Mouse (Mus musculus) limb, embryonic 14.5 days (tissue): ENCODE measurements around the gene Mnx1. TPM values are rescaled to one million over a fixed set of nuclear protein-coding genes. Genes with fewer than 3 reads are reported as not detected.

Experiments
- ATAC-seq: fragments of 200-750 bp; cut with Nextera tagmentation; 2 replicates; pipeline ENCODE4 v1.8.0; 2017; ENCODE audit warnings: low read depth, moderate number of reproducible peaks, moderate TSS enrichment; ENCODE audit not compliant: low FRiP score
- DNase-seq: peaks from one replicate; pipeline ENCODE4 v3.0.0-alpha.2; 2015; ENCODE audit warnings: low spot score
- H3K27ac ChIP-seq: fragments of 300-500 bp; sonication (generic); replicated peaks from 2 replicates; pipeline ENCODE4 v1.5.1; 2014; ENCODE audit warnings: low read depth, mild to moderate bottlenecking, low read length, moderate library complexity, mixed read lengths
- H3K27me3 ChIP-seq: fragments of 300-500 bp; sonication (generic); 2 replicates; pipeline ENCODE4 v1.6.1; 2014; ENCODE audit warnings: low read length, mixed read lengths; ENCODE audit not compliant: control insufficient read depth, insufficient read depth
- H3K36me3 ChIP-seq: fragments of 300-500 bp; sonication (generic); 2 replicates; pipeline ENCODE4 v1.6.1; 2014; ENCODE audit warnings: mild to moderate bottlenecking, low read length, moderate library complexity, mixed read lengths; ENCODE audit not compliant: control insufficient read depth, insufficient read depth
- H3K4me1 ChIP-seq: fragments of 300-500 bp; sonication (generic); 2 replicates; pipeline ENCODE4 v1.6.1; 2014; ENCODE audit warnings: antibody characterized with exemption, low read length, mixed read lengths; ENCODE audit not compliant: control insufficient read depth, insufficient read depth
- H3K4me2 ChIP-seq: fragments of 300-500 bp; sonication (generic); replicated peaks from 2 replicates; pipeline ENCODE4 v1.6.1; 2014; ENCODE audit warnings: low read depth, mild to moderate bottlenecking, low read length, moderate library complexity; ENCODE audit not compliant: severe bottlenecking
- H3K4me3 ChIP-seq: fragments of 300-500 bp; sonication (generic); replicated peaks from 2 replicates; pipeline ENCODE4 v1.5.1; 2014; ENCODE audit warnings: low read length
- H3K9ac ChIP-seq: fragments of 300-500 bp; sonication (generic); 2 replicates; pipeline ENCODE4 v1.6.1; 2014; ENCODE audit warnings: mild to moderate bottlenecking, low read depth, low read length, moderate library complexity; ENCODE audit not compliant: severe bottlenecking
- H3K9me3 ChIP-seq: fragments of 300-500 bp; sonication (generic); 2 replicates; pipeline ENCODE4 v1.6.1; 2016; ENCODE audit warnings: low read length; ENCODE audit not compliant: control insufficient read depth
- POLR2A ChIP-seq: fragments of 200-500 bp; IDR thresholded peaks from 2 replicates; pipeline ENCODE4 v1.8.0; 2012; ENCODE audit warnings: inconsistent platforms, mild to moderate bottlenecking, moderate library complexity, borderline replicate concordance; ENCODE audit not compliant: insufficient read depth, insufficient read length; ENCODE audit errors: extremely low read depth
- WGBS: fragments of 180-500 bp; shearing (Covaris S2); extraction: QIAGEN DNeasy Blood & Tissue Kit; methylation state at CpG from one replicate; pipeline ENCODE4 v1.1.7; 2014; 5-methylcytosine and 5-hydroxymethylcytosine counted together
- polyA plus RNA-seq, 2 experiments: library from polyadenylated mRNA; depleted of rRNA in 1 of 2; stranded (reverse) in 1 of 2; unstranded in 1 of 2; fragments of >200 nt; fragmentation: Nextera tagmentation in 1 of 2; extraction: Ambion mirVana in 1 of 2; gene quantifications; 2 replicates each; pipeline versions ENCODE4 v1.2.1 to v1.2.3; 2012 to 2014

Mnx1 gene
- polyA plus RNA-seq, 2 experiments = 0.05 TPM; not detected in 1

DNA sequence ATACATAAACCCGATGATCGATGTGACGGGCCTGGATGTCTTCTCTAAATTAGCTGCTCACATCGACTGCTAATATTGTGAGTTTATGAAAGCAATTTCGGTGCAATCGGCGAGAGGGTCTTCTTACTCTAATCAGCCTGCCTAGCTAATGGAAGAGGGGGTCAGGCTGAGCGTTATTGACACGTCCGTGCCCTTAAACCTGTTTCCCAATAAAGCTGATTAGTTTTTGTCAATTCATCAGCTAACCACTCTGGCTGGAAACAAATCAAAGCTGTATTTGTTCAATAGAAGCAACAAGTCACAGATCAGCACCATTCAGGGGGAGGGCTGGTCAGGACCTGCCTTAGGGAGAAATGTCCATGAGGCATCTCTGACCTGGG lies 7.7 kb upstream of the Mnx1 start:
- Histone ChIP-seq H3K4me3 (peak overlapping the region; percentile 4; the same call in 1 of the 2 replicates), H3K4me1 (peaks cover 5% of the 10 kb centered on the region; the same call in 1 of the 2 replicates), H3K9ac (no peak overlapping the region), H3K4me2 (no peak overlapping the region), H3K27ac (no peak overlapping the region), H3K27me3 (peaks cover 86% of the 10 kb centered on the region), H3K9me3 (no peaks in the 10 kb centered on the region), H3K36me3 (no peaks in the 10 kb centered on the region)
- no peak for DNase-seq
- no peak for TF ChIP-seq POLR2A
- 3% methylated on average over 10 of the region's 10 CpGs for WGBS
- ATAC-seq = no peak

DNA sequence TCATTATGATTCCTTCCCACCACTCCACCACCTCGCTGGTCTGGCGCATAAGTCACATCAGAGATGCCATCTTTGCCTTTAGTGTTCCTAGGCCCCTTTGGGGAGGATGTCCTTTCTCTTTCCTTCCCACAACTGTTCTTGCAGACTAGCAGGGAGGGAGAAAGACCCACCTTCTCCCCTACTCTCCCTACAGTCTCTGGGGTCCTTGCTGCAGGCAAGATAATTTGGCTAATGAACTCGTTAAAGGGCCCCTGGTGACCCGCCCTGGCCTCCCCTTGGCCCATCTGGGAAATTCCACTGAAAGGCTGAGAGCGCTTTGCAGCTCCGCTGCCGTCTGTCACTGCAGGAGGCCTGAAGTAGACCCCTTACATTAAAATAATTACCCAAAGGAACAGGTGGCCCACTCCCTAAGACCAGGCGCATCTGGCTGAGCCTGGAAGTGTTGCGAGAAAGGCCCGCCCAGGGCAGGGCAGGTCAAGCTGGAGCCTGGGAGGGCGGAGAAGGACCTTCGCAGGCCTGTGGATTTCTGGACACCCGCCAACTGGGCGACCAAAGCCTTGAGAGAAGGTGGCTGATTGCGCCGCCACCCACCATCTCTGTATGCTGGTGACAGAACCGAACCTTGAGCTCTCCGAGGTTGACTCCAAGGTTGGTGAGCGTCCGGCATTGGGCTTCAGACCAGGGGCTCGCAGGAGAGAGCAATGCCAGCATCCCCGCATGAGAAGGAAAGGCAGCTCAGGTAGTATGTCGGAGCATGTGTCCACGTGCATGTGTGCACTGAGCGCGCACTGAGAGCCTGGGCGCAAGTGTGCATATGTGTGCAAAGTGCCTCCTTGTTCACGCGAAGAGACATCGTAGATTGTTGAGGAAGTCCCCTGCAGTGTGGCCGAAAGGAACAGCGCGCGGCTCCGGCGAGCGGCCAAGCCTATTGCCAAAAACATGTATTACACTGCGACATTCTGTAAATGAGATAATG lies 7.0 kb upstream of the Mnx1 start:
- Histone ChIP-seq H3K36me3 (no peaks in the 10 kb centered on the region), H3K27ac (no peak overlapping the region), H3K9me3 (no peaks in the 10 kb centered on the region), H3K27me3 (peaks cover 90% of the 10 kb centered on the region), H3K4me1 (peaks cover 5% of the 10 kb centered on the region; the same call in 1 of the 2 replicates), H3K4me3 (peak overlapping the region; percentile 4; the same call in 1 of the 2 replicates), H3K4me2 (0 out of 2 replicates have a peak overlapping the region, but pooled peaks have one; percentile 5), H3K9ac (no peak overlapping the region)
- DNase-seq (no peak), ATAC-seq (no peak)
- WGBS = 2% methylated on average over 38 of the region's 38 CpGs
- TF ChIP-seq POLR2A = no peak

- H3K4me2 ChIP-seq = no peak overlapping the region
Measured at GRCm38 (mm10) chr5:29483801-29484200, 5.5 kb upstream of the Mnx1 start.

DNA sequence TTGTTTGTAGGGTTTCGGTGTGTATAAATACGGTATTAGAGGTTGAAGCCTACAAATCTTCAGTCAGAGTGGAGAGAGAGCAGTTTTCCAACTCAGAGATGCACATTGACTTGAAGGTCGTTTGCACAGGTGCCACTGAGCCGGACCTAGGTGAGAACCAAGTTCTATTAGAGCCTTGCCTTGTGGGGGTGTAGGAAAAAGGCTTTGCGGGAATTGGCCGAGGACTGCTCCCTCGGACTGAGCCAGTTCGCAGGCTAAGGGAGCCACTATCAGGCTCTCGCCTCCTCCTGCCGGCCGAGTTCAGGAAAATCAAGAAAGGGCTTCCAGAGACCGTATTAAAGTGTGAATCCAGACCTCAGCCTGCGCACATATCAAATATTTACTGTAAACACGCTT lies 926 bp upstream of the Mnx1 start:
- H3K27ac ChIP-seq = no peak overlapping the region
- peaks cover 100% of the 10 kb centered on the region for H3K27me3 ChIP-seq
- peaks cover 10% of the 10 kb centered on the region; the same call in 1 of the 2 replicates for H3K4me1 ChIP-seq
- H3K9ac ChIP-seq = no peak overlapping the region
- WGBS = under 1% methylated on average over 14 of the region's 14 CpGs
- peak; percentile 58 for DNase-seq
- TF ChIP-seq POLR2A = no peak
- H3K36me3 ChIP-seq = no peaks in the 10 kb centered on the region
- H3K4me2 ChIP-seq = no peak overlapping the region
- H3K4me3 ChIP-seq = no peak overlapping the region
- H3K9me3 ChIP-seq = no peaks in the 10 kb centered on the region
- peak; percentile 64; the same call in 1 of the 2 replicates for ATAC-seq

More at GRCm38 (mm10) chr5:29483801-29484200, 5.5 kb upstream of the Mnx1 start:
- WGBS = 9% methylated on average over 4 of the region's 4 CpGs
- Histone ChIP-seq H3K27ac (no peak overlapping the region), H3K4me1 (peaks cover 5% of the 10 kb centered on the region; the same call in 1 of the 2 replicates), H3K4me3 (no peak overlapping the region), H3K36me3 (no peaks in the 10 kb centered on the region), H3K27me3 (peaks cover 97% of the 10 kb centered on the region), H3K9me3 (no peaks in the 10 kb centered on the region), H3K9ac (no peak overlapping the region)
- ATAC-seq (no peak), DNase-seq (no peak)
- no peak for TF ChIP-seq POLR2A

DNA sequence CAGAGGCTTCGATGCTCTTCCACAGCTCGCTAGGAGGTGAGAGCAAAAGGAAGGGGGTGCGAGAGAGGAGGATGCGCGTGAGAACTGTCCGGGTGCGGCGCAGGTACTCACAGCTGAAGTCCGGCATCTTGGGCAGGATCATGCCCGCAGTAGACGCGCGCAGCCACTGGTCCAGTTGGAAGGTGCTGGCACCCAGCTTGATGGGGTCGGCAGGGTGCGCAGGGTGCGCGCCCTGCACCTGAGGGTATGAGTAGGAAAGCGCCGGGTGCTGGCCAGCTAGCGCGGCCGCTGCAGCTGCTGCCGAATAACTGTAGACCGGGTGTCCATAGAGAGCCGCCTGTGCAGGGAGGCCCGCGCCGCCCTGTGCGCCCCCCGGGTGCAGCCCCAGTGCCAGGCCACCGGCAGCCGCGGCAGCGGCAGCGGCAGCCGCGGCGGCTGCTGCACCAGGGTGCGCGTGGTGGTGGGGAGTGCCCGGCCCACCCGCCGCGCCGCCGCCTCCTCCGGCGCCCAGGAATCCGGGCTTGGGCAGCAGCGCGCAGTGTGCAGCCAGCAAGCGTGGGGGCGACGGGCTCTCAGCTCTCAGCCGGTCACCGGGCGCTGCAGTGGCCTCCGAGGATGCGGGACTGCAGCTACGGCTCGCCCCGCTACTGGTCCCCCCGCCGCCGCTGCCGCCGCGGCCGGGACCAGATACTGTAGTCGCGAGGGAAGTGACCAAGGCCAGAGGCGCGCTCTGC lies 629 bp downstream of the Mnx1 start:
- H3K4me2 ChIP-seq = peak overlapping the region; percentile 67
- H3K4me3 ChIP-seq = peak overlapping the region; percentile 38
- 0 out of 2 replicates have a peak overlapping the region, but pooled peaks have one; percentile 34 for H3K9ac ChIP-seq
- 0% methylated on average over 46 of the region's 73 CpGs for WGBS
- H3K36me3 ChIP-seq = no peaks in the 10 kb centered on the region
- ATAC-seq (0 out of 2 replicates have a peak, but pooled peaks have one; percentile 11), DNase-seq (no peak)
- no peaks in the 10 kb centered on the region for H3K9me3 ChIP-seq
- H3K27ac ChIP-seq = no peak overlapping the region
- H3K4me1 ChIP-seq = peaks cover 10% of the 10 kb centered on the region; the same call in 1 of the 2 replicates
- peaks cover 99% of the 10 kb centered on the region for H3K27me3 ChIP-seq
- TF ChIP-seq POLR2A = no peak
